Comparison of ENCODE assay signal across 9 mouse cellular contexts in genomic region chr12:107752587-107752986, GRCm38 (mm10).
DNase-seq lines count a peak whose midpoint lies in the region; ATAC-seq lines count a peak whose summit lies in the region.
"Had no signal": no experiment of that assay in that cellular context is flagged by ENCODE, and none has a peak within 500 bp of the region (broad histone marks: within the 10 kb centered on the region; RNA-seq: fewer than 3 reads in every experiment).

No protein-coding gene starts in this region.

- no peak for DNase-seq in heart, adult 11 months
- peak; percentile 57 for DNase-seq in MN1 (ENCODE audit: low spot score)
- DNase-seq in spleen, adult 18-20 months, result no peak
- DNase-seq in layer of hippocampus, adult 9-10 months (ENCODE audit: low spot score), result no peak
- DNase-seq: cerebellum, adult 9-11 months had no signal

- no peaks in the 10 kb centered on the region for H3K36me3 ChIP-seq in heart, embryonic 13.5 days
- no peaks in the 10 kb centered on the region for H3K36me3 ChIP-seq in embryonic facial prominence, embryonic 13.5 days
- H3K36me3 ChIP-seq in stomach, embryonic 15.5 days, result no peaks in the 10 kb centered on the region

- no peak overlapping the region for H3K27ac ChIP-seq in heart, embryonic 13.5 days (replicated peaks)
- peak overlapping the region; percentile 48 for H3K27ac ChIP-seq in embryonic facial prominence, embryonic 13.5 days
- no peak overlapping the region for H3K27ac ChIP-seq in stomach, embryonic 15.5 days

- no peaks in the 10 kb centered on the region for H3K9me3 ChIP-seq in heart, embryonic 13.5 days
- no peaks in the 10 kb centered on the region for H3K9me3 ChIP-seq in embryonic facial prominence, embryonic 13.5 days
- no peaks in the 10 kb centered on the region for H3K9me3 ChIP-seq in stomach, embryonic 15.5 days

- 17% methylated on average over 8 of the region's 8 CpGs for WGBS in heart, embryonic 13.5 days
- WGBS in embryonic facial prominence, embryonic 13.5 days, result 31% methylated on average over 8 of the region's 8 CpGs
- 24% methylated on average over 8 of the region's 8 CpGs for WGBS in stomach, embryonic 15.5 days

- no peak for ATAC-seq in heart, embryonic 13.5 days (ENCODE audit: extremely low read depth, insufficient number of reproducible peaks, low FRiP score, low TSS enrichment)
- no peak for ATAC-seq in embryonic facial prominence, embryonic 13.5 days (ENCODE audit: insufficient number of reproducible peaks, insufficient read depth, low FRiP score, low TSS enrichment, low read depth)
- ATAC-seq in stomach, embryonic 15.5 days (ENCODE audit: insufficient read depth, low FRiP score, low read depth), result no peak; the same call in 1 of the 2 replicates
- no peak for ATAC-seq in megakaryocyte, adult 5-6 weeks (ENCODE audit: poor library complexity, severe bottlenecking)

- no peak overlapping the region for H3K9ac ChIP-seq in heart, embryonic 13.5 days
- H3K9ac ChIP-seq in embryonic facial prominence, embryonic 13.5 days, result peak overlapping the region; percentile 22; the same call in 1 of the 2 replicates
- no peak overlapping the region for H3K9ac ChIP-seq in stomach, embryonic 15.5 days

- H3K4me1 ChIP-seq in heart, embryonic 13.5 days, result peaks cover 46% of the 10 kb centered on the region
- H3K4me1 ChIP-seq in embryonic facial prominence, embryonic 13.5 days, result peaks cover 68% of the 10 kb centered on the region
- peaks cover 21% of the 10 kb centered on the region for H3K4me1 ChIP-seq in stomach, embryonic 15.5 days

- H3K4me2 ChIP-seq in heart, embryonic 13.5 days, result peak overlapping the region; percentile 8; the same call in 1 of the 2 replicates
- 0 out of 2 replicates have a peak overlapping the region, but pooled peaks have one; percentile 14 for H3K4me2 ChIP-seq in embryonic facial prominence, embryonic 13.5 days
- peak overlapping the region; percentile 4; the same call in 1 of the 2 replicates for H3K4me2 ChIP-seq in stomach, embryonic 15.5 days

- H3K4me3 ChIP-seq in heart, embryonic 13.5 days, result no peak overlapping the region
- no peak overlapping the region for H3K4me3 ChIP-seq in embryonic facial prominence, embryonic 13.5 days
- H3K4me3 ChIP-seq in stomach, embryonic 15.5 days (replicated peaks), result no peak overlapping the region

- H3K27me3 ChIP-seq in heart, embryonic 13.5 days (replicated peaks), result peaks cover 5% of the 10 kb centered on the region; the same call in 1 of the 2 replicates
- no peaks in the 10 kb centered on the region for H3K27me3 ChIP-seq in embryonic facial prominence, embryonic 13.5 days
- H3K27me3 ChIP-seq in stomach, embryonic 15.5 days (replicated peaks), result no peaks in the 10 kb centered on the region
